Mouse (Mus musculus): ENCODE measurements at regions not wholly inside any gene's neighbourhood (a gene's known extent, or its start where the extent isn't known, plus 50 kb on each side); places are given as distances from the start of the nearest gene placed in this dataset.

GRCm38 (mm10) chr12:59341586-59341985 is 122.1 kb upstream of the Fbxo33 start:
- Histone ChIP-seq H3K4me1 (ENCODE audit: control insufficient read depth, insufficient read depth, low read length) (no peaks in the 10 kb centered on the region), H3K36me3 (ENCODE audit: control insufficient read depth, insufficient read depth, low read length) (no peaks in the 10 kb centered on the region), H3K27me3 (ENCODE audit: control insufficient read depth, insufficient read depth, low read length) (no peaks in the 10 kb centered on the region), H3K27ac (ENCODE audit: control insufficient read depth, insufficient read depth, low read depth, low read length) (no peak overlapping the region), H3K4me3 (ENCODE audit: control insufficient read depth, low read depth, low read length) (no peak overlapping the region)
- no peak for TF ChIP-seq CTCF (IDR thresholded peaks at IDR 0.05; ENCODE audit: control insufficient read depth, insufficient read depth, insufficient replicate concordance, low read depth, low read length)
- no peak for TF ChIP-seq POLR2A (IDR thresholded peaks at IDR 0.05; ENCODE audit: control insufficient read depth, low read depth, low read length)

GRCm38 (mm10) chr12:59330753-59331152 is 111.2 kb upstream of the Fbxo33 start:
- no peak overlapping the region for H3K27ac ChIP-seq (ENCODE audit: control insufficient read depth, insufficient read depth, low read depth, low read length)
- H3K36me3 ChIP-seq (ENCODE audit: control insufficient read depth, insufficient read depth, low read length): no peaks in the 10 kb centered on the region
- H3K4me1 ChIP-seq (ENCODE audit: control insufficient read depth, insufficient read depth, low read length): no peaks in the 10 kb centered on the region
- H3K27me3 ChIP-seq (ENCODE audit: control insufficient read depth, insufficient read depth, low read length): no peaks in the 10 kb centered on the region
- no peak overlapping the region for H3K4me3 ChIP-seq (ENCODE audit: control insufficient read depth, low read depth, low read length)
- TF ChIP-seq POLR2A (IDR thresholded peaks at IDR 0.05; ENCODE audit: control insufficient read depth, low read depth, low read length) (no peak), CTCF (IDR thresholded peaks at IDR 0.05; ENCODE audit: control insufficient read depth, insufficient read depth, insufficient replicate concordance, low read depth, low read length) (no peak)

- H3K27me3 ChIP-seq (ENCODE audit: control insufficient read depth, insufficient read depth, low read length): no peaks in the 10 kb centered on the region
Observed at GRCm38 (mm10) chr12:59312703-59313102, 93.2 kb upstream of the Fbxo33 start.

GRCm38 (mm10) chr12:59307958-59308357 is 88.4 kb upstream of the Fbxo33 start:
- H3K36me3 ChIP-seq (ENCODE audit: control insufficient read depth, insufficient read depth, low read length): no peaks in the 10 kb centered on the region
- H3K4me1 ChIP-seq (ENCODE audit: control insufficient read depth, insufficient read depth, low read length): no peaks in the 10 kb centered on the region
- H3K27ac ChIP-seq (ENCODE audit: control insufficient read depth, insufficient read depth, low read depth, low read length): no peak overlapping the region
- no peaks in the 10 kb centered on the region for H3K27me3 ChIP-seq (ENCODE audit: control insufficient read depth, insufficient read depth, low read length)
- TF ChIP-seq CTCF (IDR thresholded peaks at IDR 0.05; ENCODE audit: control insufficient read depth, insufficient read depth, insufficient replicate concordance, low read depth, low read length) (no peak), POLR2A (IDR thresholded peaks at IDR 0.05; ENCODE audit: control insufficient read depth, low read depth, low read length) (no peak)
- no peak overlapping the region for H3K4me3 ChIP-seq (ENCODE audit: control insufficient read depth, low read depth, low read length)

More at GRCm38 (mm10) chr12:59312703-59313102, 93.2 kb upstream of the Fbxo33 start:
- no peaks in the 10 kb centered on the region for H3K36me3 ChIP-seq (ENCODE audit: control insufficient read depth, insufficient read depth, low read length)
- no peak overlapping the region for H3K4me3 ChIP-seq (ENCODE audit: control insufficient read depth, low read depth, low read length)
- H3K4me1 ChIP-seq (ENCODE audit: control insufficient read depth, insufficient read depth, low read length): no peaks in the 10 kb centered on the region
- no peak for TF ChIP-seq CTCF (IDR thresholded peaks at IDR 0.05; ENCODE audit: control insufficient read depth, insufficient read depth, insufficient replicate concordance, low read depth, low read length)
- H3K27ac ChIP-seq (ENCODE audit: control insufficient read depth, insufficient read depth, low read depth, low read length): no peak overlapping the region

GRCm38 (mm10) chr12:59304522-59304921 is 85.0 kb upstream of the Fbxo33 start:
- TF ChIP-seq POLR2A (IDR thresholded peaks at IDR 0.05; ENCODE audit: control insufficient read depth, low read depth, low read length): no peak
- no peak for TF ChIP-seq CTCF (IDR thresholded peaks at IDR 0.05; ENCODE audit: control insufficient read depth, insufficient read depth, insufficient replicate concordance, low read depth, low read length)
- no peaks in the 10 kb centered on the region for H3K36me3 ChIP-seq (ENCODE audit: control insufficient read depth, insufficient read depth, low read length)
- no peaks in the 10 kb centered on the region for H3K4me1 ChIP-seq (ENCODE audit: control insufficient read depth, insufficient read depth, low read length)
- no peak overlapping the region for H3K27ac ChIP-seq (ENCODE audit: control insufficient read depth, insufficient read depth, low read depth, low read length)
- no peaks in the 10 kb centered on the region for H3K27me3 ChIP-seq (ENCODE audit: control insufficient read depth, insufficient read depth, low read length)
- H3K4me3 ChIP-seq (ENCODE audit: control insufficient read depth, low read depth, low read length): no peak overlapping the region

Measured in testis, adult 2 months (tissue).